25 mouse cellular contexts compared by ENCODE assay signal in genomic region chr17:81544926-81545325, GRCm38 (mm10).
"Had no signal": no experiment of that assay in that cellular context is flagged by ENCODE, and none has a peak within 500 bp of the region (broad histone marks: within the 10 kb centered on the region; RNA-seq: fewer than 3 reads in every experiment).

No protein-coding gene starts in this region.

- H3K27me3 ChIP-seq: heart, embryonic 12.5 days; hindbrain, embryonic 13.5 days; hindbrain, embryonic 15.5 days; kidney, embryonic 15.5 days; limb, embryonic 13.5 days; limb, embryonic 15.5 days; liver, embryonic 12.5 days had no signal

- H3K9ac ChIP-seq: heart, embryonic 12.5 days; hindbrain, embryonic 13.5 days; hindbrain, embryonic 15.5 days; kidney, embryonic 15.5 days; limb, embryonic 13.5 days; limb, embryonic 15.5 days; liver, embryonic 12.5 days; liver, embryonic 14.5 days had no signal

- ATAC-seq: hindbrain, postnatal 0 days; intestine, embryonic 16.5 days; liver, embryonic 12.5 days had no signal

- H3K9me3 ChIP-seq: heart, embryonic 10.5 days; heart, embryonic 12.5 days; hindbrain, embryonic 13.5 days; hindbrain, embryonic 15.5 days; kidney, embryonic 15.5 days; limb, embryonic 13.5 days; limb, embryonic 15.5 days; liver, embryonic 12.5 days had no signal

- H3K4me3 ChIP-seq: heart, embryonic 10.5 days; heart, embryonic 12.5 days; hindbrain, embryonic 13.5 days; hindbrain, embryonic 15.5 days; kidney, embryonic 15.5 days; limb, embryonic 13.5 days; limb, embryonic 15.5 days; liver, embryonic 12.5 days had no signal

- DNase-seq: gastrocnemius, postnatal 14 days; gastrocnemius, postnatal 36 days; heart, adult 11 months; heart, postnatal 14 days; heart, postnatal 36 days; kidney, adult 11 months; kidney, adult 2 months; kidney, adult 9 months; kidney, postnatal 14 days; kidney, postnatal 36 days; layer of hippocampus, adult 9-11 months; layer of hippocampus, postnatal 36 days; left cerebral cortex, postnatal 4 days had no signal

- H3K4me2 ChIP-seq: heart, embryonic 12.5 days; hindbrain, embryonic 13.5 days; hindbrain, embryonic 15.5 days; kidney, embryonic 15.5 days; limb, embryonic 13.5 days; limb, embryonic 15.5 days; liver, embryonic 12.5 days had no signal

- H3K36me3 ChIP-seq: heart, embryonic 10.5 days; heart, embryonic 12.5 days; hindbrain, embryonic 13.5 days; hindbrain, embryonic 15.5 days; kidney, embryonic 15.5 days; limb, embryonic 13.5 days; limb, embryonic 15.5 days; liver, embryonic 12.5 days had no signal

- H3K4me1 ChIP-seq: hindbrain, embryonic 15.5 days; limb, embryonic 13.5 days; liver, embryonic 12.5 days had no signal

- H3K27ac ChIP-seq: heart, embryonic 10.5 days; hindbrain, embryonic 13.5 days; hindbrain, embryonic 15.5 days; hindbrain, postnatal 0 days; kidney, embryonic 15.5 days; kidney, postnatal 0 days; limb, embryonic 13.5 days; limb, embryonic 15.5 days; liver, embryonic 12.5 days; liver, embryonic 14.5 days had no signal
